Mouse (Mus musculus): ENCODE results near the gene Ncapd3. TPM values are rescaled to one million over a fixed set of nuclear protein-coding genes. Genes with fewer than 3 reads are reported as not detected.
A peak's percentile ranks its signal among the peaks of the same experiment; 100 is the strongest.

The Ncapd3 gene
- total and polyA plus RNA-seq, 2 experiments from 2014 or later, result 10.4 to 36.8 TPM

DNA sequence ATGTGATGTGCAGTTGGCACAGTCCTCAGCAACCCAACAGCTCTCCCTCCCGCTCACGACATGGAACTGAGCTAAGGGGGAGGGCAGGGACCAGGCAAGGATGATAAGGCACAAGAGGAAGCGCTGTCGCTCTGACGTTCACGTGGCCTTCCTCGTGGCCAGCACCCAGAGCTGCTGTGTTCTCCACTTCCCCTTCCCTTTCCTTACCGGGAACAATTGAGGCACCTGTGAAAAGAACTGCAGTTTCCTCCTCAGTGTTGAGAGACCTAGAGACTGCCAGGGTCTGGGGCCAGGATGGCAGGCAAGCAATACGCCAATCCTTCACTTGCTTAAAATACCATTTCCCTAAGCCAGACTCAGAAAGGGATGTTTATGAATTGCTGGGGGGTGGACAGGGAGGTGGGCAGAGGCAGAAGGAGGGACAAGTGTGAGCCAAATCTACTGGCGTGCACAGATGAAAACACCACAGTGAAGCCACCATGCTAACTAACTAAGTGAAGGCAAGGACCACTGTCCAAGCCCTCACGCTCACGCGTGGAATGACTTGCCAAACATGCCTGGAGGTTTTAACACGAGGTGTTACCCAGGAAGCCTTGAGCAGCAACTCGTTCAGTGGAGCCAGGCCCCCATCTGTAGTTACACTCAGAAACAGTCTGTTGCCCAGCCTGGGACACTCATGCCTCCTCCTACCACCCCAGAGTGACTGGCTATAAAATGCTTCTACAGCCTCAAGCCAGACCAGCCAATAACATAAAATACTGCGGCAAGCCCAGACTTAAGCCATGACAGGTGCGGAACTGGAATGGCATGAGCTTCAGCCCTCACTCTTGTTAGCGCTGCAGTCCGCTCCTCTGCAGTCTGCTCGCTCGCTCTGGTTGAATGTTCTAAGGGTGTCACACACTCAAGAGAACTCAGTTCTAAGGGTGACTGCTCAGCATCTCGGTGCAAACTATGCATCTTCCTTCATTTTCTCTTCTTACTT, 79.8 kb downstream of the Ncapd3 start:
- H3K27me3 ChIP-seq (ENCODE audit: control insufficient read depth, insufficient read depth, low read length), result no peaks in the 10 kb centered on the region
- no peak overlapping the region for H3K4me3 ChIP-seq (ENCODE audit: low read depth, low read length)
- WGBS, result 35% methylated on average over 22 of the region's 22 CpGs
- peak overlapping the region; percentile 87 for H3K27ac ChIP-seq (ENCODE audit: low read depth)
- H3K4me1 ChIP-seq (ENCODE audit: control insufficient read depth, insufficient read depth), result peaks cover 25% of the 10 kb centered on the region
- DNase-seq (ENCODE audit: low spot score) (peak; percentile 88), ATAC-seq (ENCODE audit: insufficient read depth, low read depth) (peak; percentile 92)
- no peaks in the 10 kb centered on the region for H3K9me3 ChIP-seq (replicated peaks; ENCODE audit: control insufficient read depth, low read length)
- H3K36me3 ChIP-seq (replicated peaks; ENCODE audit: control insufficient read depth, insufficient read depth, low read length), result peaks cover 5% of the 10 kb centered on the region
- TF ChIP-seq EP300 (IDR thresholded peaks at IDR 0.05; ENCODE audit: low read depth) (peak; percentile 58; the same call in 1 of the 2 replicates), CTCF (IDR thresholded peaks at IDR 0.05; ENCODE audit: low read depth) (0 out of 2 replicates have a peak, but pooled peaks have one; percentile 4)
- H3K9ac ChIP-seq (replicated peaks; ENCODE audit: low read depth, low read length), result no peak overlapping the region
- peak overlapping the region; percentile 4; the same call in 1 of the 2 replicates for H3K4me2 ChIP-seq (ENCODE audit: low read depth, low read length)

DNA sequence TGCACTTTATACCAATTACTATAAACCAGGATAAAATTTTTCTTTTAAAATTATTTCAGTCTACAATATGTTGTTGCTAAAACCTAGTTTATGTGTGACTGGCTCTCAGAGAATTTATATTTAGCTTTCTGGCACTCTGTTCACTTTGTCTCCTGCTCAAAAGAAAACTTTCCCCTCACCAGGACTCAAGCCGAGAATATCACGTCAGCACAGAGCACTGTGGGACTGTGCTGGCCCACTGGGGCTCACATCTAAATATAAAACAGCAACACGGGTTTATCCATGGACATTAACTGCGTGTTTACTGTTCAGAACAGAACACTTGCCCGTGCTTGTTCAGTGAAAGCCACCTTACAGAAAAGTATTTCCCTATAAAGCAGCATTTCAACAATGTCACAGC, 80.7 kb downstream of the Ncapd3 start:
- Histone ChIP-seq H3K9me3 (replicated peaks; ENCODE audit: control insufficient read depth, low read length) (no peaks in the 10 kb centered on the region), H3K4me3 (ENCODE audit: low read depth, low read length) (no peak overlapping the region), H3K4me1 (ENCODE audit: control insufficient read depth, insufficient read depth) (peaks cover 25% of the 10 kb centered on the region), H3K4me2 (ENCODE audit: low read depth, low read length) (peak overlapping the region; percentile 5; the same call in 1 of the 2 replicates), H3K36me3 (replicated peaks; ENCODE audit: control insufficient read depth, insufficient read depth, low read length) (no peaks in the 10 kb centered on the region), H3K27ac (ENCODE audit: low read depth) (peak overlapping the region; percentile 87), H3K9ac (replicated peaks; ENCODE audit: low read depth, low read length) (0 out of 2 replicates have a peak overlapping the region, but pooled peaks have one; percentile 3), H3K27me3 (ENCODE audit: control insufficient read depth, insufficient read depth, low read length) (no peaks in the 10 kb centered on the region)
- 10% methylated on average over 5 of the region's 5 CpGs for WGBS
- no peak for TF ChIP-seq CTCF (IDR thresholded peaks at IDR 0.05; ENCODE audit: low read depth)
- DNase-seq (ENCODE audit: low spot score) (peak; percentile 81), ATAC-seq (ENCODE audit: insufficient read depth, low read depth) (peak; percentile 72)

DNA sequence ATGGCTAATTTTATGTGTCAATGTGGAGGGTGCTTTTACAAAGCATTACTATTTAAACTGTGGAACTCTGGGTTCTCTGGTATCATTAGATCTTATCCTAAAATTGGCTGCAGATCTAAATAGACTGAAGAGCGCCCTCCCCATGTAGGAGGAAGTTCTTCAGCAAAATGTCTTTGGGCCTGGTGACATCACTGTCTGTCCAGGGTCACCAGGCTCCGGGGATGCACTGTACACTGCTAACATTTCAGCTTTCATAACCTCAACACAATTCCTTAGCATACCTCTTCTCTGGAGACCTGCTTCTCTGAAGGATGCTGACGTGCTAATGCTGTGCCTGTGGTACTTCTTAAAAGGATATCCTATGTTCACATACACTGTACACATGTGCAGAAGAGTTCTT, 81.8 kb downstream of the Ncapd3 start:
- no peaks in the 10 kb centered on the region for H3K9me3 ChIP-seq (replicated peaks; ENCODE audit: control insufficient read depth, low read length)
- H3K9ac ChIP-seq (replicated peaks; ENCODE audit: low read depth, low read length), result no peak overlapping the region
- H3K4me1 ChIP-seq (ENCODE audit: control insufficient read depth, insufficient read depth), result peaks cover 25% of the 10 kb centered on the region
- H3K36me3 ChIP-seq (replicated peaks; ENCODE audit: control insufficient read depth, insufficient read depth, low read length), result no peaks in the 10 kb centered on the region
- no peaks in the 10 kb centered on the region for H3K27me3 ChIP-seq (ENCODE audit: control insufficient read depth, insufficient read depth, low read length)
- ATAC-seq (ENCODE audit: insufficient read depth, low read depth) (no peak), DNase-seq (ENCODE audit: low spot score) (no peak)
- TF ChIP-seq EP300 (IDR thresholded peaks at IDR 0.05; ENCODE audit: low read depth), result no peak
- no peak overlapping the region for H3K4me3 ChIP-seq (ENCODE audit: low read depth, low read length)
- 82% methylated on average over 3 of the region's 3 CpGs for WGBS
- no peak overlapping the region for H3K4me2 ChIP-seq (ENCODE audit: low read depth, low read length)
- peak overlapping the region; percentile 87; the same call in 1 of the 2 replicates for H3K27ac ChIP-seq (ENCODE audit: low read depth)

DNA sequence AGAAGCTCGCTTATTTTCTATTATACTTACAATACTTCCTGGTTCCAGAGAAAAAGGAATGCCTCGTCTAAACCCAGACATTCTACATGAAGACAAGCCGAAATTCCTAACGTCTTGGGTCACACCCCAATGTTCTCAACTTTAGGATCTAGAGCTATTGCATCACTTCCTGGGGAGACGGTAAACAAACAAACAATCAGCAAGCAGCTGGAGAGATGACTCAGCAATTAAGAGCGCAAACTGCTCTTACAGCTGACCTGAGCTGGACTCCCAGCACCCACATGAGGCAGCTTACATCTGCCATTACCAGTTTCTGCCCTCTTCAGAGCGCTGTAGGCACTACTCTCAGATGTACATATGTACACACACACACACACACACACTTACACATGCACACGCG, 91.3 kb downstream of the Ncapd3 start:
- H3K4me3 ChIP-seq (ENCODE audit: low read depth, low read length), result no peak overlapping the region
- no peak for TF ChIP-seq EP300 (IDR thresholded peaks at IDR 0.05; ENCODE audit: low read depth)
- TF ChIP-seq CTCF (IDR thresholded peaks at IDR 0.05; ENCODE audit: low read depth), result no peak
- no peaks in the 10 kb centered on the region for H3K27me3 ChIP-seq (ENCODE audit: control insufficient read depth, insufficient read depth, low read length)
- H3K27ac ChIP-seq (ENCODE audit: low read depth), result no peak overlapping the region
- ATAC-seq (ENCODE audit: insufficient read depth, low read depth), result no peak
- WGBS, result 83% methylated on average over 9 of the region's 9 CpGs
- H3K9me3 ChIP-seq (replicated peaks; ENCODE audit: control insufficient read depth, low read length), result no peaks in the 10 kb centered on the region
- no peak overlapping the region for H3K9ac ChIP-seq (replicated peaks; ENCODE audit: low read depth, low read length)
- peaks cover 6% of the 10 kb centered on the region; the same call in 1 of the 2 replicates for H3K4me1 ChIP-seq (ENCODE audit: control insufficient read depth, insufficient read depth)
- DNase-seq (ENCODE audit: low spot score), result no peak
- no peaks in the 10 kb centered on the region for H3K36me3 ChIP-seq (replicated peaks; ENCODE audit: control insufficient read depth, insufficient read depth, low read length)
- no peak overlapping the region for H3K4me2 ChIP-seq (ENCODE audit: low read depth, low read length)

DNA sequence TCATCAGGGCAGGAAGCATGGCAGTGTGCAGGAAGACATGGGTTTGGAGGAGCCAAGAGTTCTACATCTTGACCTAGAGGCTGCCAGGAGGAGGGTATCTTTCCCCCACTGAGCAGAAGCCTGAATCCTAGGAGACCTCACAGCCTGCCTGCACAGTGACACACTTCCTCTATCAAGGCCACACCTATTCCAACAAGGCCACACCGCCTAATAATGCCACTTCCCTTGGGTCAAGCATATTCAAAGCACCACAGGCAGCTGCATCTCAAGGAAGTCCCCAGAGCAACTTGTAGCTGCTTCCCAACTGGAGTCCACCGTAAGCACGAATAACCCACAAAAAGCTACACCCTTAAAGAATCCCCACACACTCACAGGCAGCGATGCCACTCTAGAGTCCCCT, 92.1 kb downstream of the Ncapd3 start:
- Histone ChIP-seq H3K9ac (replicated peaks; ENCODE audit: low read depth, low read length) (no peak overlapping the region), H3K27ac (ENCODE audit: low read depth) (no peak overlapping the region), H3K4me2 (ENCODE audit: low read depth, low read length) (no peak overlapping the region), H3K27me3 (ENCODE audit: control insufficient read depth, insufficient read depth, low read length) (no peaks in the 10 kb centered on the region), H3K9me3 (replicated peaks; ENCODE audit: control insufficient read depth, low read length) (no peaks in the 10 kb centered on the region; the same call in 1 of the 2 replicates), H3K36me3 (replicated peaks; ENCODE audit: control insufficient read depth, insufficient read depth, low read length) (no peaks in the 10 kb centered on the region), H3K4me1 (ENCODE audit: control insufficient read depth, insufficient read depth) (peaks cover 6% of the 10 kb centered on the region; the same call in 1 of the 2 replicates), H3K4me3 (ENCODE audit: low read depth, low read length) (no peak overlapping the region)
- 87% methylated on average over 4 of the region's 4 CpGs for WGBS
- no peak for TF ChIP-seq EP300 (IDR thresholded peaks at IDR 0.05; ENCODE audit: low read depth)
- no peak for TF ChIP-seq CTCF (IDR thresholded peaks at IDR 0.05; ENCODE audit: low read depth)
- ATAC-seq (ENCODE audit: insufficient read depth, low read depth) (no peak), DNase-seq (ENCODE audit: low spot score) (no peak)
